Mouse (Mus musculus) erythroblast, embryonic 14.5 days (primary cell): ENCODE data around the gene Scimp.

ENCODE experiments used
- GATA1 ChIP-seq: IDR thresholded peaks from 2 replicates; pipeline ENCODE4 v1.6.1; 2012; ENCODE audit warnings: low read length, inconsistent platforms, mixed read lengths
- TAL1 ChIP-seq: IDR thresholded peaks from 3 replicates; pipeline ENCODE4 v1.6.1; 2012; ENCODE audit warnings: low read length, inconsistent platforms, mixed read lengths

- TF ChIP-seq TAL1: no peak
- no peak for TF ChIP-seq GATA1
These were observed 6.7 kb downstream of the Scimp start for GRCm38 (mm10) chr11:70805641-70806175.
